Mouse (Mus musculus): ENCODE measurements around the gene Sult4a1. TPM values are rescaled to one million over a fixed set of nuclear protein-coding genes. Genes with fewer than 3 reads are reported as not detected.
"Not testable (repeated sequence)": the region's sequence is repeated elsewhere in the genome, so short reads cannot be mapped to it uniquely, and the experiment has no call there.

The Sult4a1 gene
- polyA plus RNA-seq, 1 experiment = not detected

DNA sequence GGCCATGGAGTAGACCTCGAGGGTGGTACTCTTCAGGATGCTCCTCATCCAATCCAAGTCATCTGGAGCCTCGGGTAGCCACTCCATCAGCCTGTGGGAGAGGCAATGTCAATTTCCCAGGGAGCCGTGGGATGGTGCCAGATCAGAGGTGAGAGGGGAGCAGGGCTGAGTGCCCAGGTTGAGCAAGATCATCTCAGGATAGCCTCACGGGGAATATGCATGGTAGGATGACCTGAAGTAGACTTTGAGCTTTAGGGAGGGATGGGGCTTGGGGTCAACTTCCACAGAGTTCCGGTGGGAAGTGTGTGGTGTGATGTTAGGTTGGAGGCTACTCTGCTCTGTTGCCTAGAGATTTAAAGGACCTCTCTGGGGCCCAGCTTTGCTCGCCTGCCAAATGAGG is 8.3 kb upstream of the Sult4a1 start:
- no peaks in the 10 kb centered on the region for H3K4me1 ChIP-seq (ENCODE audit: control insufficient read depth, insufficient read depth, low read length)
- TF ChIP-seq POLR2A (IDR thresholded peaks at IDR 0.05; ENCODE audit: insufficient read depth, low read depth, low read length) (no peak), CTCF (IDR thresholded peaks at IDR 0.05; ENCODE audit: insufficient read depth, low read depth, low read length) (no peak)
- no peak overlapping the region for H3K27ac ChIP-seq (ENCODE audit: insufficient read depth, low read depth, low read length)
- no peak overlapping the region for H3K4me3 ChIP-seq (ENCODE audit: insufficient read depth, low read depth, low read length)
- WGBS = 77% methylated on average over 6 of the region's 6 CpGs

- Histone ChIP-seq H3K4me3 (ENCODE audit: insufficient read depth, low read depth, low read length) (no peak overlapping the region), H3K27ac (ENCODE audit: insufficient read depth, low read depth, low read length) (no peak overlapping the region), H3K4me1 (ENCODE audit: control insufficient read depth, insufficient read depth, low read length) (peaks cover 19% of the 10 kb centered on the region)
- WGBS = 36% methylated on average over 13 of the region's 13 CpGs
- TF ChIP-seq POLR2A (IDR thresholded peaks at IDR 0.05; ENCODE audit: insufficient read depth, low read depth, low read length) (no peak), CTCF (IDR thresholded peaks at IDR 0.05; ENCODE audit: insufficient read depth, low read depth, low read length) (no peak)
Measured at GRCm38 (mm10) chr15:84108899-84109298, 3.3 kb upstream of the Sult4a1 start.

- 11% methylated on average over 12 of the region's 12 CpGs for WGBS
- Histone ChIP-seq H3K4me1 (ENCODE audit: control insufficient read depth, insufficient read depth, low read length) (peaks cover 41% of the 10 kb centered on the region), H3K27ac (ENCODE audit: insufficient read depth, low read depth, low read length) (peak overlapping the region; percentile 68), H3K4me3 (ENCODE audit: insufficient read depth, low read depth, low read length) (peak overlapping the region; percentile 64)
- TF ChIP-seq CTCF (IDR thresholded peaks at IDR 0.05; ENCODE audit: insufficient read depth, low read depth, low read length) = no peak
- no peak for TF ChIP-seq POLR2A (IDR thresholded peaks at IDR 0.05; ENCODE audit: insufficient read depth, low read depth, low read length)
Measured at GRCm38 (mm10) chr15:84105924-84106500, 458 bp upstream of the Sult4a1 start.

- Histone ChIP-seq H3K27ac (ENCODE audit: insufficient read depth, low read depth, low read length) (no peak overlapping the region), H3K4me1 (ENCODE audit: control insufficient read depth, insufficient read depth, low read length) (peaks cover 41% of the 10 kb centered on the region), H3K4me3 (ENCODE audit: insufficient read depth, low read depth, low read length) (peak overlapping the region; percentile 64)
- 77% methylated on average over 7 of the region's 7 CpGs for WGBS
- no peak for TF ChIP-seq POLR2A (IDR thresholded peaks at IDR 0.05; ENCODE audit: insufficient read depth, low read depth, low read length)
- TF ChIP-seq CTCF (IDR thresholded peaks at IDR 0.05; ENCODE audit: insufficient read depth, low read depth, low read length) = no peak
Measured at GRCm38 (mm10) chr15:84104626-84105025, 928 bp downstream of the Sult4a1 start.

- not testable (repeated sequence) for H3K27ac ChIP-seq (ENCODE audit: insufficient read depth, low read depth, low read length); H3K4me3 ChIP-seq (ENCODE audit: insufficient read depth, low read depth, low read length)
- 88% methylated on average over 15 of the region's 15 CpGs for WGBS
- H3K4me1 ChIP-seq (ENCODE audit: control insufficient read depth, insufficient read depth, low read length) = peaks cover 35% of the 10 kb centered on the region
Measured at GRCm38 (mm10) chr15:84097536-84097935, 8.0 kb downstream of the Sult4a1 start.

DNA sequence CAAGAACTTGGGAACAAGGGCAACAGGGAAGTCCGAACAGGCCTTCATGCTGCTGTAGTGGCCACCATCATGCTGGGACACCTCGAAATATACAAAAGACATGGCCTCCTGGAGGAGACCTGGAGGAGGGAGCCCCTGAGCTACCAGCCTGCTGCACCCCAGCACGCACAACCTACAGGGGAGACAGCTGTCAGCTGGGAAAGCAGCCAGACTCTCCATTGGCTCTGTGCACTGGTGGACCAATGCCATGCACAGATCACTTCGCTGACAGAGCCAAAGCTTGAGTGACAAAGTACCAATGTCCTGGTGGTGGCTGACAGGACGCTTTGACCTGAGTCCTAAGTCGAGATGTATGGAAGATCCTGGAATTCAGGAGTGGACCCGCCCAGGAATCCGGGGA is 9.5 kb downstream of the Sult4a1 start:
- 67% methylated on average over 8 of the region's 8 CpGs for WGBS
- no peak overlapping the region for H3K4me3 ChIP-seq (ENCODE audit: insufficient read depth, low read depth, low read length)
- peaks cover 29% of the 10 kb centered on the region for H3K4me1 ChIP-seq (ENCODE audit: control insufficient read depth, insufficient read depth, low read length)
- H3K27ac ChIP-seq (ENCODE audit: insufficient read depth, low read depth, low read length) = no peak overlapping the region
- no peak for TF ChIP-seq POLR2A (IDR thresholded peaks at IDR 0.05; ENCODE audit: insufficient read depth, low read depth, low read length)
- no peak for TF ChIP-seq CTCF (IDR thresholded peaks at IDR 0.05; ENCODE audit: insufficient read depth, low read depth, low read length)

GRCm38 (mm10) chr15:84094921-84095320 is 10.6 kb downstream of the Sult4a1 start:
- H3K4me3 ChIP-seq (ENCODE audit: insufficient read depth, low read depth, low read length) = no peak overlapping the region
- peaks cover 31% of the 10 kb centered on the region for H3K4me1 ChIP-seq (ENCODE audit: control insufficient read depth, insufficient read depth, low read length)
- WGBS = 52% methylated on average over 7 of the region's 7 CpGs
- H3K27ac ChIP-seq (ENCODE audit: insufficient read depth, low read depth, low read length) = no peak overlapping the region
- TF ChIP-seq POLR2A (IDR thresholded peaks at IDR 0.05; ENCODE audit: insufficient read depth, low read depth, low read length) (no peak), CTCF (IDR thresholded peaks at IDR 0.05; ENCODE audit: insufficient read depth, low read depth, low read length) (no peak)

DNA sequence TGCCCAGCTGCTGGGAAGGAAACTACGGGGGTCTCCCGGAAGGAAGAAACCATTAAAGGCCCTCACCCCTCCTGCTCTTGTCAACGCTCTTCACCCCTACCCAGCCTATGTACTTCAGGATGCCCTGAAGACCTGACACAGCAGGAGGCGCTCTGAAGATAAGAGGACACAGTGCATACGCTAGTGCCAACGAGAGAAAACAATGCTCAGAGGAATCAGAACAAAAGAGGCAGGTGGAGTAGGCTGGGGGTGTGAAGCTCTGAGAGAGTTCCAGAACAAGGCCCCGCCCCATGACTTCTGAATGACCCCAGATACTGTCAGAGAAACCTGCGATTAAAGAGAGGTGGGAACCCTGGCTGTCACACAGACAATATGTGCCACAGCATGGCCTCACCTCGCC is 18.8 kb downstream of the Sult4a1 start:
- peaks cover 28% of the 10 kb centered on the region for H3K4me1 ChIP-seq (ENCODE audit: control insufficient read depth, insufficient read depth, low read length)
- no peak overlapping the region for H3K27ac ChIP-seq (ENCODE audit: insufficient read depth, low read depth, low read length)
- TF ChIP-seq CTCF (IDR thresholded peaks at IDR 0.05; ENCODE audit: insufficient read depth, low read depth, low read length) = no peak
- no peak for TF ChIP-seq POLR2A (IDR thresholded peaks at IDR 0.05; ENCODE audit: insufficient read depth, low read depth, low read length)
- H3K4me3 ChIP-seq (ENCODE audit: insufficient read depth, low read depth, low read length) = no peak overlapping the region
- 44% methylated on average over 9 of the region's 9 CpGs for WGBS

- TF ChIP-seq CTCF (IDR thresholded peaks at IDR 0.05; ENCODE audit: insufficient read depth, low read depth, low read length) = no peak
- TF ChIP-seq POLR2A (IDR thresholded peaks at IDR 0.05; ENCODE audit: insufficient read depth, low read depth, low read length) = no peak
- WGBS = 53% methylated on average over 12 of the region's 12 CpGs
- H3K27ac ChIP-seq (ENCODE audit: insufficient read depth, low read depth, low read length) = no peak overlapping the region
- H3K4me3 ChIP-seq (ENCODE audit: insufficient read depth, low read depth, low read length) = no peak overlapping the region
- peaks cover 28% of the 10 kb centered on the region for H3K4me1 ChIP-seq (ENCODE audit: control insufficient read depth, insufficient read depth, low read length)
Measured at GRCm38 (mm10) chr15:84086364-84086763, 19.2 kb downstream of the Sult4a1 start.

- Histone ChIP-seq H3K4me3 (ENCODE audit: insufficient read depth, low read depth, low read length) (no peak overlapping the region), H3K4me1 (ENCODE audit: control insufficient read depth, insufficient read depth, low read length) (peaks cover 33% of the 10 kb centered on the region), H3K27ac (ENCODE audit: insufficient read depth, low read depth, low read length) (no peak overlapping the region)
- TF ChIP-seq CTCF (IDR thresholded peaks at IDR 0.05; ENCODE audit: insufficient read depth, low read depth, low read length) (no peak), POLR2A (IDR thresholded peaks at IDR 0.05; ENCODE audit: insufficient read depth, low read depth, low read length) (no peak)
- 84% methylated on average over 7 of the region's 7 CpGs for WGBS
Measured at GRCm38 (mm10) chr15:84080069-84080468, 25.5 kb downstream of the Sult4a1 start.

All from olfactory bulb, adult 2 months (tissue).